Mouse (Mus musculus): ENCODE measurements at regions not wholly inside any gene's neighbourhood (a gene's known extent, or its start where the extent isn't known, plus 50 kb on each side); places are given as distances from the start of the nearest gene placed in this dataset.
"Not testable (repeated sequence)": the region's sequence is repeated elsewhere in the genome, so short reads cannot be mapped to it uniquely, and the experiment has no call there.

DNA sequence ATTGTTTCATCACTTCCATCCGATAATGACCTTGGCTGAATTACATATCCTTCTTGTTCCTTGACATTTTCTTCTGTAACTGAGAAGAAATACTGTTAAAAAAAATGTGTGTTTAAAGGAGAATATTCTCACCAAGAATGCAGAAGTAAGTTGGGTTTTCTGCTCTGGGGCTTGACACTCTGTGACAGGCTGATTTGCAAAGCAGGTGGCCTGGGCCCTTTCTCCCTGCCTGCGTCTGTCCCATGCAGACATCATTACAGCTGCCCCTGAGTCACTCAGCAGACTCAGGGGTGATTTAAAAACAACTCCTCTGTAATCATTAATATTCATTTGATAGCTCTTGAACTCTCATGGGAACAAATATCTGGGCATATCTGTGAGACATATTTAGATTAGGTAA, 229.4 kb upstream of the Synpr start:
- no peak overlapping the region for H3K27ac ChIP-seq (ENCODE audit: low read depth, low read length)
- H3K27me3 ChIP-seq (ENCODE audit: control insufficient read depth, insufficient read depth, low read length), result no peaks in the 10 kb centered on the region
- 73% methylated on average over 2 of the region's 2 CpGs for WGBS
- no peak overlapping the region for H3K4me2 ChIP-seq (ENCODE audit: low read depth)
- no peak overlapping the region for H3K9ac ChIP-seq (ENCODE audit: low read length)
- DNase-seq (ENCODE audit: low spot score) (no peak), ATAC-seq (ENCODE audit: insufficient read depth, low FRiP score, low TSS enrichment) (no peak)
- H3K4me3 ChIP-seq (ENCODE audit: low read depth, low read length), result no peak overlapping the region
- no peaks in the 10 kb centered on the region for H3K9me3 ChIP-seq (ENCODE audit: control insufficient read depth, low read length)
- no peaks in the 10 kb centered on the region for H3K36me3 ChIP-seq (ENCODE audit: control insufficient read depth, insufficient read depth, low read length)
- no peaks in the 10 kb centered on the region for H3K4me1 ChIP-seq (ENCODE audit: control insufficient read depth, insufficient read depth, low read length)

DNA sequence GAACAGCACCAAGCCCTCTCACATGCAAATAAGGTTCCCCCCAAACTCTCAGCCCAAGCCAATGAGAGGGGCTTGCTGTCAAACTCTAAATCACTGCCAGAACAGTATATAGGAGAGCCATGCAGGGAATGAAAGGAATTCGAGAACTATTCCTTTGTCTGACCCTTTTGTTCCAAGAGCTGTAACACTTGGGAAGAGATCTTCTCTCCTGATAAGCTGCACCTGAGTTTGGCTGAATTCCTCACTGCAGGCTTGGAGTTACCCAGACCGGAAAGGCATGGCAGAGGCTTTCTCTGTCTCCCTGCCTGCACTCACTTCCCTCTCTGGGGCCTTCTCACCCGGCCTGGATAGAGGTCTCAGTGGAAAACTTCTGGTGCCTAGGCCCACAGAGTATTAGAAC, 219.7 kb upstream of the Cadps start:
- not testable (repeated sequence) for H3K27me3 ChIP-seq (ENCODE audit: control insufficient read depth, insufficient read depth, low read length); H3K4me2 ChIP-seq (ENCODE audit: low read depth); H3K4me1 ChIP-seq (ENCODE audit: control insufficient read depth, insufficient read depth, low read length); H3K36me3 ChIP-seq (ENCODE audit: control insufficient read depth, insufficient read depth, low read length); DNase-seq (ENCODE audit: low spot score); H3K27ac ChIP-seq (ENCODE audit: low read depth, low read length); H3K9ac ChIP-seq (ENCODE audit: low read length); H3K9me3 ChIP-seq (ENCODE audit: control insufficient read depth, low read length); H3K4me3 ChIP-seq (ENCODE audit: low read depth, low read length); ATAC-seq (ENCODE audit: insufficient read depth, low FRiP score, low TSS enrichment)
- 45% methylated on average over 3 of the region's 3 CpGs for WGBS

DNA sequence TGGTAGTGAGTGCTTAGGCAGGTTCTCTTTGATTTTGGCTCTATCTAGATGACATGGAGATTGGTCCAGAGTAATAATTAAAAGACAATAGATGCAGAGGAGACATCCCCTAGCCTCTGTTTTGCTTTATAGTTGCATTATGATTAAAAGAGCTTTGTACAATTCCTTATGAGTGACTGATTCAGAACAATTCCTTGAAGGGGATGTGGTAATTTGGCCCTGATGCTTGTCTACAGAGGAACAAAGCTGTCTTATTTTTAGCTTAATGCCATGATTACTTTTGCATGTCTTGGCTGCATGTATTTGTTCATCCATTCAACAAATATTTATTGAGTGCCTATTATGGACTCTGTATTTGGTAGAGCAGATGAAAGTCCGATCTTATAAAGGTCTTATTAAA, 218.9 kb upstream of the Cadps start:
- WGBS, result 84% methylated on average over 1 of the region's 1 CpGs
- Histone ChIP-seq H3K4me3 (ENCODE audit: low read depth, low read length) (no peak overlapping the region), H3K27me3 (ENCODE audit: control insufficient read depth, insufficient read depth, low read length) (no peaks in the 10 kb centered on the region), H3K27ac (ENCODE audit: low read depth, low read length) (no peak overlapping the region), H3K9me3 (ENCODE audit: control insufficient read depth, low read length) (no peaks in the 10 kb centered on the region), H3K9ac (ENCODE audit: low read length) (no peak overlapping the region), H3K36me3 (ENCODE audit: control insufficient read depth, insufficient read depth, low read length) (no peaks in the 10 kb centered on the region), H3K4me2 (ENCODE audit: low read depth) (no peak overlapping the region), H3K4me1 (ENCODE audit: control insufficient read depth, insufficient read depth, low read length) (no peaks in the 10 kb centered on the region)
- no peak for DNase-seq (ENCODE audit: low spot score)
- no peak for ATAC-seq (ENCODE audit: insufficient read depth, low FRiP score, low TSS enrichment)

DNA sequence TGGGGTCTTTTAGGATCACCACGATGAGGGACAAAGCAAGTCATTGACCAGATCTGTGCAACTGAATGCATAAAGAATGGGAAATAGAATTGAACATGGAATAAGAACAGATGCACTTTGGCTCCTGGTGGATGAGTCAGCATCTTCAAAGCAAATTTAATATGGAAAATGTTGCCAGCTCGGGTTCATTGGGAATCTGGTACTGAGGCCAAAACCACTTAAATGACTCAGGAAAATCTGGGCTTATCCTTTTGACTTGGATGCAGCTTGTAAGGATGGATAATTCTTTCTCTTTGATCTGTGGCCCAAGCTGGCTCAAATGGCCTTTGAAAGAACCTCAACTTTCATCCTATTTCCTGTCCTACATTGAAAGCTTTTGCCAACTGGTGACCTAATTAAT, 217.3 kb upstream of the Cadps start:
- Histone ChIP-seq H3K4me2 (ENCODE audit: low read depth) (no peak overlapping the region), H3K9ac (ENCODE audit: low read length) (no peak overlapping the region), H3K4me1 (ENCODE audit: control insufficient read depth, insufficient read depth, low read length) (no peaks in the 10 kb centered on the region), H3K4me3 (ENCODE audit: low read depth, low read length) (no peak overlapping the region), H3K36me3 (ENCODE audit: control insufficient read depth, insufficient read depth, low read length) (no peaks in the 10 kb centered on the region), H3K27me3 (ENCODE audit: control insufficient read depth, insufficient read depth, low read length) (no peaks in the 10 kb centered on the region), H3K27ac (ENCODE audit: low read depth, low read length) (no peak overlapping the region), H3K9me3 (ENCODE audit: control insufficient read depth, low read length) (no peaks in the 10 kb centered on the region)
- no peak for DNase-seq (ENCODE audit: low spot score)
- 75% methylated on average over 2 of the region's 2 CpGs for WGBS
- no peak for ATAC-seq (ENCODE audit: insufficient read depth, low FRiP score, low TSS enrichment)

DNA sequence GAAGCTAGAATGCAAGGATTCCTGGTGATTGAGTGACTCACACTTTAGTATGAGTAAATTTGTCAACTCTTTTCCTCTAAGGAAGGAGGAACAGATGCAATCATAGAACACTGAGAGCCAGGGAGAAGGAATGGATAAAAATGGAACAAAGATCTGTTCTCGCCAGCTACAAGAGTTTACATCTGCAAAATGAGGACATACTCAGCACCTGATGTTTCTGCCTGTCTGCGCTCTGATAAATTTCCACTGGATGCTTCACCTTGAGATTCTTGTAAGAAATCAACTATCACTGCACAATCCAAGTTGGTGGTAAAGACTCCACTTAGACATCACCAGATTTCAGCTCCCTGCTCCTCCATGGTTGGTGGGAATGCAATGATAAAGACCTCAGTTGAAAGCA, 214.5 kb upstream of the Cadps start:
- Histone ChIP-seq H3K9ac (ENCODE audit: low read length) (no peak overlapping the region), H3K4me2 (ENCODE audit: low read depth) (no peak overlapping the region), H3K9me3 (ENCODE audit: control insufficient read depth, low read length) (no peaks in the 10 kb centered on the region), H3K4me3 (ENCODE audit: low read depth, low read length) (no peak overlapping the region), H3K27ac (ENCODE audit: low read depth, low read length) (no peak overlapping the region), H3K4me1 (ENCODE audit: control insufficient read depth, insufficient read depth, low read length) (no peaks in the 10 kb centered on the region), H3K36me3 (ENCODE audit: control insufficient read depth, insufficient read depth, low read length) (no peaks in the 10 kb centered on the region), H3K27me3 (ENCODE audit: control insufficient read depth, insufficient read depth, low read length) (no peaks in the 10 kb centered on the region)
- ATAC-seq (ENCODE audit: insufficient read depth, low FRiP score, low TSS enrichment) (no peak), DNase-seq (ENCODE audit: low spot score) (no peak)
- 87% methylated on average over 2 of the region's 2 CpGs for WGBS

DNA sequence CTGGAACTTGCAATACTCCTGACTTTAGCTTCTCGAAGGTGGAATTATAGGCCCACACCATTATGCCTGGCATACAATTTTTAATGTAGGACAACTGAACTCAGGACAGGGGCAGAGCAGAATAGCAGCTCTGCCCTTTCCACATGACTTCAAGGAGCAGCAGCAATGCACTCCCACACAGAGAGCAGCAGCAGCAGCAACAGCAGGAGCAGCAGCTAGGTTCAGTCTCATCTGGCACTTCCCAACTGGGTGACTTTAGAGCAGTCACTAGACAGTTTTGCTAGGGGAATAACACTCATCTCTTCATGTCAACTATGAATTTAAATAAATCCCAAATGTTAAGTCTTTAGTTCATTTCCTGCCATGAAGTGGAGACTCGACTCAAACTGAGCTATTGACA, 206.9 kb upstream of the Cadps start:
- Histone ChIP-seq H3K27ac (ENCODE audit: low read depth, low read length) (no peak overlapping the region), H3K27me3 (ENCODE audit: control insufficient read depth, insufficient read depth, low read length) (no peaks in the 10 kb centered on the region), H3K9me3 (ENCODE audit: control insufficient read depth, low read length) (no peaks in the 10 kb centered on the region), H3K36me3 (ENCODE audit: control insufficient read depth, insufficient read depth, low read length) (no peaks in the 10 kb centered on the region), H3K4me3 (ENCODE audit: low read depth, low read length) (no peak overlapping the region), H3K9ac (ENCODE audit: low read length) (no peak overlapping the region), H3K4me2 (ENCODE audit: low read depth) (no peak overlapping the region), H3K4me1 (ENCODE audit: control insufficient read depth, insufficient read depth, low read length) (no peaks in the 10 kb centered on the region)
- ATAC-seq (ENCODE audit: insufficient read depth, low FRiP score, low TSS enrichment) (no peak), DNase-seq (ENCODE audit: low spot score) (no peak)
- WGBS, result 85% methylated on average over 2 of the region's 2 CpGs

DNA sequence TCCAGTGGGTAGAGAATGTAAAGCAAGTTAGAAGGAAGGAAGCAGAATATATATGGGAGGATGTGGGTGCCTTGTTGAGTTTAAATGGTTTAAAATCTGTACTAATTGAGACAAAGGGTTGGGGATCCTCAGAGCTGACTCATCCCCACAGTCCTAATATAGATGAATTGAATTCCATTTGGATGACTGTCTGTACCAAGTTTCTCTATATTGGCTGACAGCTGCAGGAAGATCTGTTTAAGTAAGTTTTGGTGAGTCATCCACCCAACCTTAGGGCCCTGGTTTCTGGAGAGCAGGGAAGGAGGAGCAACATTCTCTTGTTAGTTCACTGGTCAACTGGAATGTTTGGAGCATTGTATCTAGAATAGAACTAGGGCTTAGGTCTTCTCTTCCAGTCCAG, 199.9 kb upstream of the Cadps start:
- ATAC-seq (ENCODE audit: insufficient read depth, low FRiP score, low TSS enrichment), result no peak
- no peak overlapping the region for H3K27ac ChIP-seq (ENCODE audit: low read depth, low read length)
- H3K9me3 ChIP-seq (ENCODE audit: control insufficient read depth, low read length), result no peaks in the 10 kb centered on the region
- H3K4me3 ChIP-seq (ENCODE audit: low read depth, low read length), result no peak overlapping the region
- H3K36me3 ChIP-seq (ENCODE audit: control insufficient read depth, insufficient read depth, low read length), result no peaks in the 10 kb centered on the region
- H3K9ac ChIP-seq (ENCODE audit: low read length), result no peak overlapping the region
- H3K27me3 ChIP-seq (ENCODE audit: control insufficient read depth, insufficient read depth, low read length), result no peaks in the 10 kb centered on the region
- no peak overlapping the region for H3K4me2 ChIP-seq (ENCODE audit: low read depth)
- DNase-seq (ENCODE audit: low spot score), result no peak
- no peaks in the 10 kb centered on the region for H3K4me1 ChIP-seq (ENCODE audit: control insufficient read depth, insufficient read depth, low read length)

DNA sequence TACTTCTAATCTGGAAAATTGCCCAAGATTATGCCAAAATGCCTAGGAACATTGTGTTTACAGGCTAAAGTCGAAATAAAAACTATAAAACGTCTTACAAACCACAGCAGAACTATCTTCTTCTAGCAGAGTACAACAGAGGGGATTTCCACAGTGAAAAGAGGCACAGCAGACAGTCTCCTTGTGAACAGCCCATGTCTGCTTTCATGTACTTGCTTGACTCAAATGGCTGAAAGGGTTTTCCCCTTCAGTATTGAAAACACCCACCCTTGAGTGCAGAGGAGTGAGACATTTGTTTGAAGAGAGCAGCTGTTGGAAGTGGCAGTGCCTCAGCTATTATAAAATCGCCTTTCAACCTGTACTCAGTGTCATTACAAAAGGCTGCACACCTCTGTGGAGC, 188.2 kb upstream of the Cadps start:
- ATAC-seq (ENCODE audit: insufficient read depth, low FRiP score, low TSS enrichment) (no peak), DNase-seq (ENCODE audit: low spot score) (no peak)
- Histone ChIP-seq H3K9ac (ENCODE audit: low read length) (no peak overlapping the region), H3K27me3 (ENCODE audit: control insufficient read depth, insufficient read depth, low read length) (no peaks in the 10 kb centered on the region), H3K4me3 (ENCODE audit: low read depth, low read length) (no peak overlapping the region), H3K27ac (ENCODE audit: low read depth, low read length) (no peak overlapping the region), H3K4me1 (ENCODE audit: control insufficient read depth, insufficient read depth, low read length) (no peaks in the 10 kb centered on the region), H3K9me3 (ENCODE audit: control insufficient read depth, low read length) (no peaks in the 10 kb centered on the region), H3K4me2 (ENCODE audit: low read depth) (no peak overlapping the region), H3K36me3 (ENCODE audit: control insufficient read depth, insufficient read depth, low read length) (no peaks in the 10 kb centered on the region)
- 71% methylated on average over 3 of the region's 3 CpGs for WGBS

DNA sequence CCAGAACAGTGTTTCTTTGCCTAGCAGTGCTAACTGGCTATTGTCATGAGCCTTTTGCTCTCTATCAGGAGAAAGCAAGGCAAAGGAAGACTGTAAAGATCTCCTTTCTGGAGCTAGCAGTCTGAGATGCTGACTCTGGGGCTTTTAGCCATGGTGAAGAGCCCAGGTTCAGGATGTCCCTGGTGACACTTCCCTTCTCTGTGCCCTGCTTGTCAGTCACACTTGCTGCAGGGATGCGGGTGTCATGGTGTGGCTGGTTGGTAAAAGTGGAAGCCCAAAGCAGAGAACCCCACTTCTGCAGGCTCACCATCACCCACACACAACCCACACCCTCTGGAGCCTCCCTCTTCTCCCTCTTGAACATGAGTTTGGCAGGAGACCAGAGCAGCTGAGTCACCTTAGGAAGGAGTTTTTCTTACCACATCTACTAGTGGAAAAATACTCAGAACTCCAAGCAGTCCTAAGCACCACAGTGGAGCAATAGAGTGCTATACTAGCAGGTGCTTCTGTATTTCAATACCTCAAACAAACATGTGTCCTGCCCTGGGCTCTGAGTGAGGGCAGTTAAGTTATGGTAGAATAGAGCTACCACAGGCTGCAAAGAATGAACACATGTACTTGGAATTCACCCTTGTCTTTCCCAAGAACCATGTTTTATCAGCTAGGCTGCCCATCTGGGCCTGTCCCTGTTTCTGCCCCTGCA, 178.3 kb upstream of the Cadps start:
- ATAC-seq (ENCODE audit: insufficient read depth, low FRiP score, low TSS enrichment) (no peak), DNase-seq (ENCODE audit: low spot score) (no peak)

More for the DNA sequence above, 178.3 kb upstream of the Cadps start:
- WGBS, result 89% methylated on average over 1 of the region's 1 CpGs
- Histone ChIP-seq H3K27me3 (ENCODE audit: control insufficient read depth, insufficient read depth, low read length) (no peaks in the 10 kb centered on the region), H3K27ac (ENCODE audit: low read depth, low read length) (no peak overlapping the region), H3K4me2 (ENCODE audit: low read depth) (no peak overlapping the region), H3K4me1 (ENCODE audit: control insufficient read depth, insufficient read depth, low read length) (no peaks in the 10 kb centered on the region), H3K36me3 (ENCODE audit: control insufficient read depth, insufficient read depth, low read length) (no peaks in the 10 kb centered on the region), H3K9me3 (ENCODE audit: control insufficient read depth, low read length) (no peaks in the 10 kb centered on the region), H3K4me3 (ENCODE audit: low read depth, low read length) (no peak overlapping the region), H3K9ac (ENCODE audit: low read length) (no peak overlapping the region)

Data from neural tube, embryonic 11.5 days (tissue).